Mouse (Mus musculus) ES-E14 (cell line): Measurements from ENCODE around the gene Ugt1a7c. TPM values are rescaled to one million over a fixed set of nuclear protein-coding genes. Genes with fewer than 3 reads are reported as not detected.

ENCODE experiments used
- DNase-seq: peaks from one replicate; pipeline ENCODE4 v3.0.0-alpha.2; 2013; ENCODE audit warnings: low read depth, low spot score
- H3K27ac ChIP-seq: 2 replicates; pipeline ENCODE4 v1.5.1; 2012; ENCODE audit warnings: low read depth, mild to moderate bottlenecking, low read length, moderate library complexity, mixed read lengths; ENCODE audit not compliant: poor library complexity, insufficient read depth, severe bottlenecking
- H3K36me3 ChIP-seq: 2 replicates; pipeline ENCODE4 v1.6.1; 2012; ENCODE audit warnings: mild to moderate bottlenecking, low read length, moderate library complexity, mixed read lengths; ENCODE audit not compliant: control insufficient read depth, poor library complexity, insufficient read depth, severe bottlenecking
- H3K4me1 ChIP-seq, 2 experiments: fragments of 150-350 bp in 1 of 2; sonication (generic) in 1 of 2; 2 replicates each; pipeline ENCODE4 v1.6.1; 2012; ENCODE audit warnings: low read length in 2 of 2, mild to moderate bottlenecking in 1 of 2, mixed read lengths in 1 of 2; ENCODE audit not compliant: control insufficient read depth in 2 of 2, insufficient read depth in 2 of 2, poor library complexity in 1 of 2
- H3K4me3 ChIP-seq, 2 experiments: fragments of 150-350 bp in 1 of 2; sonication (generic) in 1 of 2; 2 replicates each; pipeline ENCODE4 v1.5.1; 2012; ENCODE audit warnings: low read length in 2 of 2, low read depth in 1 of 2, mild to moderate bottlenecking in 1 of 2, mixed read lengths in 1 of 2; ENCODE audit not compliant: insufficient read depth in 1 of 2, poor library complexity in 1 of 2, severe bottlenecking in 1 of 2
- H3K9ac ChIP-seq: 2 replicates; pipeline ENCODE4 v1.6.1; 2012; ENCODE audit warnings: low read depth, mild to moderate bottlenecking, low read length, mixed read lengths; ENCODE audit not compliant: poor library complexity, insufficient read depth, severe bottlenecking
- H3K9me3 ChIP-seq: fragments of 150-350 bp; sonication (generic); 2 replicates; pipeline ENCODE4 v1.6.1; 2012; ENCODE audit warnings: low read depth, mild to moderate bottlenecking, low read length; ENCODE audit not compliant: control insufficient read depth, insufficient read depth
- CHD2 ChIP-seq: IDR thresholded peaks from 2 replicates; pipeline ENCODE4 v1.6.1; 2014; ENCODE audit warnings: mild to moderate bottlenecking, low read depth, low read length, inconsistent platforms
- HCFC1 ChIP-seq: IDR thresholded peaks from 2 replicates; pipeline ENCODE4 v1.6.1; 2012; ENCODE audit warnings: low read length, inconsistent platforms, borderline replicate concordance; ENCODE audit not compliant: insufficient read depth
- MAFK ChIP-seq: IDR thresholded peaks from 2 replicates; pipeline ENCODE4 v1.6.1; 2014; ENCODE audit warnings: mild to moderate bottlenecking, low read depth, low read length, inconsistent platforms; ENCODE audit not compliant: insufficient read depth
- ZC3H11A ChIP-seq: IDR thresholded peaks from 2 replicates; pipeline ENCODE4 v1.6.1; 2012; ENCODE audit warnings: low read depth, mild to moderate bottlenecking, inconsistent platforms, low read length, borderline replicate concordance
- ZNF384 ChIP-seq: IDR thresholded peaks from 2 replicates; pipeline ENCODE4 v1.6.1; 2012; ENCODE audit warnings: low read depth, low read length, inconsistent platforms
- in situ Hi-C, 2 experiments: fragments of 600-800 bp; cut with MboI; formaldehyde crosslinking; loops; one replicate each; pipeline ENCODE4 v1.15.1; 2025; ENCODE audit warnings: low sequenced_read_pairs in 2 of 2, inconsistent platforms in 1 of 2; ENCODE audit not compliant: unreplicated experiment in 2 of 2
- total RNA-seq: library from RNA; depleted of rRNA; stranded (reverse); fragments of 300-350 nt; gene quantifications from 2 replicates; pipeline ENCODE4 v1.2.3, GENCODE M21; 2012

The Ugt1a7c gene
- total RNA-seq, 1 experiment: 0.09 TPM

- Histone ChIP-seq H3K4me1 (no peaks in the 10 kb centered on the region), H3K9ac (no peak overlapping the region), H3K27ac (no peak overlapping the region), H3K4me3 (no peak overlapping the region), H3K9me3 (no peaks in the 10 kb centered on the region), H3K36me3 (no peaks in the 10 kb centered on the region)
- in situ Hi-C loops: no loop called here
- no peak for TF ChIP-seq HCFC1
- no peak for TF ChIP-seq ZC3H11A
- no peak for TF ChIP-seq MAFK
- no peak for TF ChIP-seq ZNF384
- no peak for TF ChIP-seq CHD2
- DNase-seq: no peak
Observed at GRCm38 (mm10) chr1:88213061-88213460, 118.2 kb downstream of the Ugt1a7c start.

GRCm38 (mm10) chr1:88213766-88214461 is 119.1 kb downstream of the Ugt1a7c start:
- no peak for DNase-seq
- no peaks in the 10 kb centered on the region for H3K9me3 ChIP-seq
- H3K4me1 ChIP-seq: no peaks in the 10 kb centered on the region
- no peak overlapping the region for H3K27ac ChIP-seq
- in situ Hi-C loops: no loop called here
- H3K9ac ChIP-seq: no peak overlapping the region
- H3K4me3 ChIP-seq: no peak overlapping the region
- no peaks in the 10 kb centered on the region for H3K36me3 ChIP-seq
- TF ChIP-seq ZC3H11A: no peak
- TF ChIP-seq MAFK: no peak
- TF ChIP-seq CHD2: no peak
- no peak for TF ChIP-seq ZNF384
- no peak for TF ChIP-seq HCFC1

GRCm38 (mm10) chr1:88214462-88214952 is 119.6 kb downstream of the Ugt1a7c start:
- no peak overlapping the region for H3K9ac ChIP-seq
- in situ Hi-C loops: no loop called here
- no peak for TF ChIP-seq ZNF384

GRCm38 (mm10) chr1:88215466-88216380 is 120.9 kb downstream of the Ugt1a7c start:
- H3K9ac ChIP-seq: no peak overlapping the region
- no peaks in the 10 kb centered on the region for H3K4me1 ChIP-seq
- H3K27ac ChIP-seq: no peak overlapping the region
- in situ Hi-C loops: no loop called here
- TF ChIP-seq ZC3H11A (no peak), ZNF384 (no peak), HCFC1 (no peak), MAFK (no peak), CHD2 (no peak)
- H3K36me3 ChIP-seq: no peaks in the 10 kb centered on the region
- H3K9me3 ChIP-seq: no peaks in the 10 kb centered on the region
- no peak overlapping the region for H3K4me3 ChIP-seq
- no peak for DNase-seq

More at GRCm38 (mm10) chr1:88214462-88214952, 119.6 kb downstream of the Ugt1a7c start:
- DNase-seq: no peak
- Histone ChIP-seq H3K27ac (no peak overlapping the region), H3K9me3 (no peaks in the 10 kb centered on the region), H3K36me3 (no peaks in the 10 kb centered on the region), H3K4me1 (no peaks in the 10 kb centered on the region), H3K4me3 (no peak overlapping the region)
